Mouse (Mus musculus): Measurements from ENCODE around the gene Pex6. TPM values are rescaled to one million over a fixed set of nuclear protein-coding genes. Genes with fewer than 3 reads are reported as not detected.

The Pex6 gene
- polyA plus RNA-seq, 1 experiment from 2014 or later = 18.5 TPM

GRCm38 (mm10) chr17:46735287-46735686 is 24.0 kb downstream of the Pex6 start:
- no peaks in the 10 kb centered on the region for H3K36me3 ChIP-seq (ENCODE audit: insufficient read depth, low read length)
- 92% methylated on average over 7 of the region's 7 CpGs for WGBS

DNA sequence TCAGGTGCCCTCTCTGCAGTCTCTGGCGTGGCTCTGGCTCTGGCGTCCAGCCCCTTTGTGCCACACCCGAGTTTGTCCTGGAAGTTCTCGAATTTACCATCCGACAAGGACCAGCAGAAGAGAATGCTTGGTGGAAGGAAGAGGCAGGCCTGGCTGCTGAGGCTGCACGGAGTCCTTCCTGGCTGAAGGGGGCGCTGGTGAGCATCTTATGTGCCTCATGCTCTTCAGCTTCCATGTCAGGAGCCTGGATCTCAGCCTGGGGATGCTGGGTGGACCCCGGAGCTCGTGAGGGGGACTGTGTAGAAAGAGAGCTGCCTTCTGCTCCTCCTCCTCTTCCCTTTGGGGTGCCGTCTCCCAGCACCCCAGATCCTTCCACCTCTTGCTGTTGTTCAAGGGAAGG is 24.9 kb downstream of the Pex6 start:
- ATAC-seq = no peak
- DNase-seq (ENCODE audit: low spot score) = peak; percentile 33
- Histone ChIP-seq H3K4me3 (ENCODE audit: low read depth, low read length) (no peak overlapping the region), H3K27ac (ENCODE audit: low read length) (no peak overlapping the region), H3K4me1 (ENCODE audit: insufficient read depth, low read depth, low read length) (no peaks in the 10 kb centered on the region), H3K36me3 (ENCODE audit: insufficient read depth, low read length) (no peaks in the 10 kb centered on the region), H3K9ac (replicated peaks; ENCODE audit: low read depth) (no peak overlapping the region), H3K4me2 (replicated peaks; ENCODE audit: low read depth, low read length) (no peak overlapping the region), H3K9me3 (ENCODE audit: low read length) (no peaks in the 10 kb centered on the region), H3K27me3 (replicated peaks; ENCODE audit: insufficient read depth, low read length) (no peaks in the 10 kb centered on the region)
- peak; percentile 66 for TF ChIP-seq CTCF (IDR thresholded peaks at IDR 0.05)
- no peak for TF ChIP-seq EP300 (IDR thresholded peaks at IDR 0.05)
- WGBS = 58% methylated on average over 9 of the region's 10 CpGs

More at GRCm38 (mm10) chr17:46735287-46735686, 24.0 kb downstream of the Pex6 start:
- H3K9ac ChIP-seq (replicated peaks; ENCODE audit: low read depth) = no peak overlapping the region
- ATAC-seq (no peak), DNase-seq (ENCODE audit: low spot score) (no peak)
- no peak overlapping the region for H3K27ac ChIP-seq (ENCODE audit: low read length)
- H3K4me2 ChIP-seq (replicated peaks; ENCODE audit: low read depth, low read length) = no peak overlapping the region
- no peaks in the 10 kb centered on the region for H3K9me3 ChIP-seq (ENCODE audit: low read length)
- H3K27me3 ChIP-seq (replicated peaks; ENCODE audit: insufficient read depth, low read length) = no peaks in the 10 kb centered on the region
- H3K4me3 ChIP-seq (ENCODE audit: low read depth, low read length) = no peak overlapping the region
- no peaks in the 10 kb centered on the region for H3K4me1 ChIP-seq (ENCODE audit: insufficient read depth, low read depth, low read length)
- no peak for TF ChIP-seq EP300 (IDR thresholded peaks at IDR 0.05)
- TF ChIP-seq CTCF (IDR thresholded peaks at IDR 0.05) = no peak

GRCm38 (mm10) chr17:46741305-46741704 is 30.0 kb downstream of the Pex6 start:
- H3K27me3 ChIP-seq (replicated peaks; ENCODE audit: insufficient read depth, low read length) = no peaks in the 10 kb centered on the region
- TF ChIP-seq EP300 (IDR thresholded peaks at IDR 0.05) = no peak
- no peak for TF ChIP-seq CTCF (IDR thresholded peaks at IDR 0.05)
- DNase-seq (ENCODE audit: low spot score) (no peak), ATAC-seq (no peak)
- H3K9ac ChIP-seq (replicated peaks; ENCODE audit: low read depth) = no peak overlapping the region
- H3K36me3 ChIP-seq (ENCODE audit: insufficient read depth, low read length) = peaks cover 12% of the 10 kb centered on the region; the same call in 1 of the 2 replicates
- H3K9me3 ChIP-seq (ENCODE audit: low read length) = no peaks in the 10 kb centered on the region
- H3K27ac ChIP-seq (ENCODE audit: low read length) = no peak overlapping the region
- H3K4me3 ChIP-seq (ENCODE audit: low read depth, low read length) = no peak overlapping the region
- WGBS = 91% methylated on average over 6 of the region's 6 CpGs
- no peak overlapping the region for H3K4me2 ChIP-seq (replicated peaks; ENCODE audit: low read depth, low read length)
- H3K4me1 ChIP-seq (ENCODE audit: insufficient read depth, low read depth, low read length) = no peaks in the 10 kb centered on the region

GRCm38 (mm10) chr17:46742986-46743385 is 31.7 kb downstream of the Pex6 start:
- DNase-seq (ENCODE audit: low spot score) = peak; percentile 74
- Histone ChIP-seq H3K27ac (ENCODE audit: low read length) (peak overlapping the region; percentile 10; the same call in 1 of the 2 replicates), H3K9ac (replicated peaks; ENCODE audit: low read depth) (no peak overlapping the region), H3K4me3 (ENCODE audit: low read depth, low read length) (no peak overlapping the region), H3K9me3 (ENCODE audit: low read length) (no peaks in the 10 kb centered on the region), H3K4me2 (replicated peaks; ENCODE audit: low read depth, low read length) (no peak overlapping the region), H3K27me3 (replicated peaks; ENCODE audit: insufficient read depth, low read length) (no peaks in the 10 kb centered on the region), H3K4me1 (ENCODE audit: insufficient read depth, low read depth, low read length) (no peaks in the 10 kb centered on the region), H3K36me3 (ENCODE audit: insufficient read depth, low read length) (peaks cover 16% of the 10 kb centered on the region; the same call in 1 of the 2 replicates)
- 67% methylated on average over 9 of the region's 9 CpGs for WGBS
- TF ChIP-seq EP300 (IDR thresholded peaks at IDR 0.05) (no peak), CTCF (IDR thresholded peaks at IDR 0.05) (no peak)
- ATAC-seq = peak; percentile 93

- Histone ChIP-seq H3K4me2 (replicated peaks; ENCODE audit: low read depth, low read length) (no peak overlapping the region), H3K27ac (ENCODE audit: low read length) (no peak overlapping the region), H3K9ac (replicated peaks; ENCODE audit: low read depth) (no peak overlapping the region), H3K27me3 (replicated peaks; ENCODE audit: insufficient read depth, low read length) (no peaks in the 10 kb centered on the region), H3K9me3 (ENCODE audit: low read length) (no peaks in the 10 kb centered on the region), H3K4me1 (ENCODE audit: insufficient read depth, low read depth, low read length) (no peaks in the 10 kb centered on the region), H3K36me3 (ENCODE audit: insufficient read depth, low read length) (peaks cover 16% of the 10 kb centered on the region; the same call in 1 of the 2 replicates), H3K4me3 (ENCODE audit: low read depth, low read length) (no peak overlapping the region)
- no peak for TF ChIP-seq CTCF (IDR thresholded peaks at IDR 0.05)
- TF ChIP-seq EP300 (IDR thresholded peaks at IDR 0.05) = no peak
- 94% methylated on average over 2 of the region's 2 CpGs for WGBS
- ATAC-seq (no peak), DNase-seq (ENCODE audit: low spot score) (no peak)
These were observed 34.2 kb downstream of the Pex6 start for GRCm38 (mm10) chr17:46745506-46745905.

DNA sequence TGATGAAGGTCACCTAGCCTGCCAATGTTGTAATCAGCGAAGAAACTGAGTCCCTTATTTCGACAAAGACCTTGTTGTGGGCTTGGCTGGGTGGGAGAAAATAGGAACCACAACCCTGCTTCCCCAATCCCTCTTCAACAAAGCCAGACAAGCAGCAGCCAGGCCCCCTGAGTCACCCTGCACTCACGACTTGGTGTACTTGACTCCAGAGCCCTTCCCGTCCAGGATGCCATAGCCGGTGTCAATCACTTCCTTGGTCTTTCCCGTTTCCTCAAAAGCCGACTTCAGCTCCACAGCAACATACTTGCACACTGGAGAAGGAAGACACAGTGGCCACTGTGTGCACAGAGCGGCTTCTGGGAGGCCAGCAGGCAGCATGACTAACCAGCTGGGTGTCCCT is 36.0 kb downstream of the Pex6 start:
- Histone ChIP-seq H3K4me1 (ENCODE audit: insufficient read depth, low read depth, low read length) (peaks cover 4% of the 10 kb centered on the region; the same call in 1 of the 2 replicates), H3K36me3 (ENCODE audit: insufficient read depth, low read length) (peaks cover 16% of the 10 kb centered on the region; the same call in 1 of the 2 replicates), H3K9me3 (ENCODE audit: low read length) (no peaks in the 10 kb centered on the region), H3K27ac (ENCODE audit: low read length) (no peak overlapping the region), H3K9ac (replicated peaks; ENCODE audit: low read depth) (no peak overlapping the region), H3K4me3 (ENCODE audit: low read depth, low read length) (no peak overlapping the region), H3K27me3 (replicated peaks; ENCODE audit: insufficient read depth, low read length) (no peaks in the 10 kb centered on the region), H3K4me2 (replicated peaks; ENCODE audit: low read depth, low read length) (no peak overlapping the region)
- ATAC-seq (no peak), DNase-seq (ENCODE audit: low spot score) (no peak)
- TF ChIP-seq CTCF (IDR thresholded peaks at IDR 0.05) (no peak), EP300 (IDR thresholded peaks at IDR 0.05) (no peak)
- 74% methylated on average over 8 of the region's 8 CpGs for WGBS

DNA sequence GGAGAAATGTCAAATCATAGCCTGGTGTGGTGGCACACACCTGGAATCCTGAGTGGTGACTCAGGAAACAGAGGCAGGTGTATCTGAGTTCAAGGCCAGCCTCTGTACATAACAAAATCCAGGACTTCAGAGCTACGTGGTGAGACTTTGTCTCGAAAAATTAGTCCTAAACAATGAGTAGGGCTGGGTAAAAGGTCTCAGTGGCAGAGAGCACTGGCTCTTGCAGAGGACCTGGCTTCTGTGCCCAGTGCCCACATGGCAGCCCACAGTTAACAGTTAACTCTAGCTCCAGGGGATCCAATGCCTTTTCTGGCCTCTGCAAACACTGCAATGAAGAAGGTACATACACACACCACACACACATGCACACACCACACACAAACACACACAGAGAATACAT is 36.5 kb downstream of the Pex6 start:
- no peaks in the 10 kb centered on the region for H3K27me3 ChIP-seq (replicated peaks; ENCODE audit: insufficient read depth, low read length)
- peaks cover 4% of the 10 kb centered on the region; the same call in 1 of the 2 replicates for H3K4me1 ChIP-seq (ENCODE audit: insufficient read depth, low read depth, low read length)
- H3K36me3 ChIP-seq (ENCODE audit: insufficient read depth, low read length) = peaks cover 13% of the 10 kb centered on the region; the same call in 1 of the 2 replicates
- no peak for ATAC-seq
- H3K27ac ChIP-seq (ENCODE audit: low read length) = no peak overlapping the region
- no peak overlapping the region for H3K4me3 ChIP-seq (ENCODE audit: low read depth, low read length)
- H3K9me3 ChIP-seq (ENCODE audit: low read length) = no peaks in the 10 kb centered on the region
- no peak overlapping the region for H3K4me2 ChIP-seq (replicated peaks; ENCODE audit: low read depth, low read length)
- WGBS = 88% methylated on average over 2 of the region's 2 CpGs
- DNase-seq (ENCODE audit: low spot score) = no peak
- H3K9ac ChIP-seq (replicated peaks; ENCODE audit: low read depth) = no peak overlapping the region
- TF ChIP-seq CTCF (IDR thresholded peaks at IDR 0.05) = no peak
- TF ChIP-seq EP300 (IDR thresholded peaks at IDR 0.05) = no peak

Data from lung, postnatal 0 days (tissue).